27 mouse cellular contexts compared by ENCODE assay signal in the genomic region with DNA sequence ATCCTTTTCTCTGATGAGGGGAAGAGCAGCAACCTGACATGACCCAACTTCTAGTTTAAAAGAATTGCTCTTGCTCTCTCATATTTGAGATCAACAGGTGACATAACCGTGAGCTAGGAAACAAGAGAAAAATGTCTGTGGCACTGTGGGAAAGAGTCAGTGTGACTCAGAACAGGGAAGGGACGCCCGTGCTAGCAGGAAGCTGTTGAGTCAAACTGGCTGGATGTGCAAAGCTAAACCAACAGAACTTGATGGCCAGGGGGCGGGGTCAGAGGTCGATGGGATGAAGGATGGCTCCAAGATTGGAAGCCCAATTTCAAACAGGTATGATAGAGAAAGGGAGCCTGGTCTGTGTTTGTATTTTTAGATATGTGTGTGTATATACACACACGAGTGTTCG.
"Had no signal": no experiment of that assay in that cellular context is flagged by ENCODE, and none has a peak within 500 bp of the region (broad histone marks: within the 10 kb centered on the region; RNA-seq: fewer than 3 reads in every experiment).

No protein-coding gene starts in this region.

- H3K36me3 ChIP-seq: embryonic facial prominence, embryonic 10.5 days; embryonic facial prominence, embryonic 12.5 days; embryonic facial prominence, embryonic 13.5 days; embryonic facial prominence, embryonic 15.5 days; forebrain, embryonic 10.5 days; forebrain, embryonic 12.5 days; forebrain, embryonic 15.5 days had no signal

- DNase-seq: cerebellum, adult 2 months; cerebellum, adult 8-10 months; cerebellum, adult 9-10 months; cerebellum, adult 9-11 months; cerebellum, postnatal 10 days; cerebellum, postnatal 14 days; cerebellum, postnatal 25 days; cerebellum, postnatal 36 days; embryo, embryonic 11 days; forebrain, postnatal 0 days; gastrocnemius, adult 2 months; gastrocnemius, postnatal 10 days; gastrocnemius, postnatal 14 days; gastrocnemius, postnatal 25 days; gastrocnemius, postnatal 36 days; heart, adult 18-20 months; heart, adult 2 months had no signal

- ATAC-seq: forebrain, embryonic 15.5 days; forebrain, embryonic 16.5 days had no signal

- H3K9me3 ChIP-seq: embryonic facial prominence, embryonic 10.5 days; embryonic facial prominence, embryonic 12.5 days; embryonic facial prominence, embryonic 13.5 days; embryonic facial prominence, embryonic 15.5 days; forebrain, embryonic 10.5 days; forebrain, embryonic 12.5 days; forebrain, embryonic 13.5 days; forebrain, embryonic 15.5 days had no signal

- H3K27ac ChIP-seq: embryonic facial prominence, embryonic 10.5 days; embryonic facial prominence, embryonic 12.5 days; embryonic facial prominence, embryonic 13.5 days; embryonic facial prominence, embryonic 15.5 days; forebrain, embryonic 10.5 days; forebrain, embryonic 12.5 days; forebrain, embryonic 13.5 days; forebrain, embryonic 15.5 days; gastrocnemius, adult 2 months; heart, adult 2 months had no signal

- H3K27me3 ChIP-seq: embryonic facial prominence, embryonic 12.5 days; embryonic facial prominence, embryonic 13.5 days; embryonic facial prominence, embryonic 15.5 days; forebrain, embryonic 12.5 days; forebrain, embryonic 13.5 days; forebrain, embryonic 15.5 days had no signal

- H3K9ac ChIP-seq: embryonic facial prominence, embryonic 12.5 days; embryonic facial prominence, embryonic 13.5 days; embryonic facial prominence, embryonic 15.5 days; forebrain, embryonic 12.5 days; forebrain, embryonic 13.5 days; forebrain, embryonic 15.5 days; forebrain, postnatal 0 days had no signal

- H3K4me3 ChIP-seq: embryonic facial prominence, embryonic 10.5 days; embryonic facial prominence, embryonic 12.5 days; embryonic facial prominence, embryonic 13.5 days; embryonic facial prominence, embryonic 15.5 days; erythroblast, embryonic 14.5 days; forebrain, embryonic 10.5 days; forebrain, embryonic 12.5 days; forebrain, embryonic 13.5 days; forebrain, embryonic 15.5 days; gastrocnemius, adult 2 months; heart, adult 2 months had no signal

- H3K4me2 ChIP-seq: embryonic facial prominence, embryonic 12.5 days; embryonic facial prominence, embryonic 13.5 days; embryonic facial prominence, embryonic 15.5 days; forebrain, embryonic 12.5 days; forebrain, embryonic 13.5 days; forebrain, embryonic 15.5 days had no signal
